Mouse (Mus musculus): Measurements from ENCODE around the gene Tent4a. TPM values are rescaled to one million over a fixed set of nuclear protein-coding genes. Genes with fewer than 3 reads are reported as not detected.

Gene Tent4a
- polyA plus RNA-seq, 1 experiment from 2014 or later: 5.0 TPM

DNA sequence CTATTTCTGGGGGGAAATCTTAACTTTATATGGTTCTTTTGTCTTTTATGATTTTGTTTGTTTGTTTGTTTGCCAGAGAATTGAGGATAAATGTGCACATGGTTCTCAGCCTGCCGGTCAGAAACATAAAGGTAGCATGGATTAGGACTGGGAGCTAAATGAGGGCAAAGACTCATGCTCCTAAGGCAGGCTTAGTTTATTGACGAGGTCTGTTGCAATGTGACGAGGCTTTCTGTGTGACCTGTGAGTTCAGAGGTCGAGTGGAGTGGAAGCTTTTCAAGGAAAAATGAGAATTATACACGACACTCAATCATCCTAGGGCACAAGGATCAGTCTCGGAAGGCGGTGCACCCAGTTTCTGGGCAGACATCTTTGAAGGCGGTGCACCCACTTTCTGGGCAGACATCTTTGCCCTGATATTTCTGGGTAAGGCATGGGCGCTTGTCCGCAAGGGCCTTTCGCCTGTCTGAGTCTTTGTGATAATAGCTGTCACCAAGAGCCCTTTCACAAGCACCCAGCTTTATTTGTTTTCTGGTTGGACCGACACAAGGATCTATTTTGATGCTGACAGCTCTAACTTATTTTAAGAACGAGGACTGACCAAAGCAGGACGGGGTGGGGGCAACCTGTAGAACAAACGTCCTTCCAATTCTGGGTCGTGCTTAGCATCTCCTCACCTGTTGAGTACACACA, 13.2 kb upstream of the Tent4a start:
- TF ChIP-seq CTCF (IDR thresholded peaks at IDR 0.05; ENCODE audit: low read depth): no peak
- ATAC-seq (replicated peaks; ENCODE audit: low FRiP score, low read depth): no peak

GRCm38 (mm10) chr13:69545019-69545418, 10.6 kb upstream of the Tent4a start:
- Histone ChIP-seq H3K9ac (ENCODE audit: low read depth, low read length) (no peak overlapping the region), H3K9me3 (replicated peaks; ENCODE audit: low read length) (no peaks in the 10 kb centered on the region), H3K27me3 (ENCODE audit: insufficient read depth, low read length) (no peaks in the 10 kb centered on the region), H3K4me3 (replicated peaks; ENCODE audit: low read depth, low read length) (no peak overlapping the region), H3K36me3 (ENCODE audit: insufficient read depth, low read length) (no peaks in the 10 kb centered on the region), H3K4me1 (replicated peaks; ENCODE audit: insufficient read depth, low read length) (peaks cover 20% of the 10 kb centered on the region), H3K4me2 (ENCODE audit: low read length) (no peak overlapping the region), H3K27ac (no peak overlapping the region)
- no peak for ATAC-seq (replicated peaks; ENCODE audit: low FRiP score, low read depth)
- peak; percentile 70 for DNase-seq (ENCODE audit: low spot score)
- TF ChIP-seq CTCF (IDR thresholded peaks at IDR 0.05; ENCODE audit: low read depth): peak; percentile 66
- 33% methylated on average over 3 of the region's 3 CpGs for WGBS

More for the DNA sequence above, 13.2 kb upstream of the Tent4a start:
- 73% methylated on average over 16 of the region's 16 CpGs for WGBS
- Histone ChIP-seq H3K4me3 (replicated peaks; ENCODE audit: low read depth, low read length) (no peak overlapping the region), H3K4me2 (ENCODE audit: low read length) (no peak overlapping the region), H3K27me3 (ENCODE audit: insufficient read depth, low read length) (no peaks in the 10 kb centered on the region), H3K9me3 (replicated peaks; ENCODE audit: low read length) (no peaks in the 10 kb centered on the region), H3K36me3 (ENCODE audit: insufficient read depth, low read length) (no peaks in the 10 kb centered on the region), H3K9ac (ENCODE audit: low read depth, low read length) (no peak overlapping the region), H3K27ac (no peak overlapping the region), H3K4me1 (replicated peaks; ENCODE audit: insufficient read depth, low read length) (peaks cover 5% of the 10 kb centered on the region; the same call in 1 of the 2 replicates)
- DNase-seq (ENCODE audit: low spot score): no peak

- no peak for DNase-seq (ENCODE audit: low spot score)
- no peak for TF ChIP-seq CTCF (IDR thresholded peaks at IDR 0.05; ENCODE audit: low read depth)
- no peak overlapping the region for H3K27ac ChIP-seq
Observed at GRCm38 (mm10) chr13:69543595-69543994, 9.2 kb upstream of the Tent4a start.

DNA sequence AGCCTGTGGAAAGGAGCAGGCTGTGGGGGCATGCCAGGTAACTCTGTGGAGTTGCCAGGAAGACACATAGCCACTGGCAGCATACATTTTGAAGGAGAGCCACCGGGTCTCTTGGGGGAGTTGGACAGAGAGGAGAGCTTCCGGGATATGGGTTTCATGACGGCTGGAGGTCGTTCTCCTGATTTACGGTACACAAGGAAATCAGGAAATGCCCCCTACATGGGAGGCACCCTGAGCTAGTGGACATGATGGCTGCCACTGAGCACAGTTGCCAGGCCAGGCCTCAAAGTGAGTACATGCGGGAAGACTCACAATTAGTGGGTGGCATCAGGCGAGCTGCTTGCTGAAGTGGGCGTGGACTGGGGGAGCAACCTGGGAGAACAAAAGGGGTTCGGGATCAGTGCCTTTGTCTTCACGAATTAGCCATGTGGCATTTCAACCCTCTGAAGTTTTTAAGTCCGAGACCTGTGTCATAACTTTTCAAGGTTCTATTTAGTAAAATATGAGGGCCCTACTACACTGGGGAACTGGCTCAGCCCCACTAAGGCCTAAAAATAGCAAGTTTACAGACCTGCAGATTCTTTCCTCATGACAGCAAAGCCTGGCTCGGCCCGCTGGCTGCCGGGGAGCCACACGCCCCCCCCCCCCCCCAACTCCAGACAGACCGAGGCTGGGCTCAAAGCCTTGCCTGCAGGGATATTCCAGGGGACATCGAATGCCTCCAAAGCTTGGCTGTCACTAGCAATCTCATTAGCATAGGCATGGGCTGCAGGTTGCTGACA, 8.3 kb upstream of the Tent4a start:
- no peaks in the 10 kb centered on the region for H3K27me3 ChIP-seq (ENCODE audit: insufficient read depth, low read length)
- DNase-seq (ENCODE audit: low spot score) (no peak), ATAC-seq (replicated peaks; ENCODE audit: low FRiP score, low read depth) (no peak)
- peaks cover 20% of the 10 kb centered on the region for H3K4me1 ChIP-seq (replicated peaks; ENCODE audit: insufficient read depth, low read length)
- H3K36me3 ChIP-seq (ENCODE audit: insufficient read depth, low read length): no peaks in the 10 kb centered on the region
- H3K27ac ChIP-seq: no peak overlapping the region
- H3K9me3 ChIP-seq (replicated peaks; ENCODE audit: low read length): no peaks in the 10 kb centered on the region
- no peak overlapping the region for H3K9ac ChIP-seq (ENCODE audit: low read depth, low read length)
- no peak overlapping the region for H3K4me3 ChIP-seq (replicated peaks; ENCODE audit: low read depth, low read length)
- WGBS: 34% methylated on average over 17 of the region's 17 CpGs
- no peak overlapping the region; the same call in 1 of the 2 replicates for H3K4me2 ChIP-seq (ENCODE audit: low read length)
- TF ChIP-seq CTCF (IDR thresholded peaks at IDR 0.05; ENCODE audit: low read depth): no peak

More at GRCm38 (mm10) chr13:69543595-69543994, 9.2 kb upstream of the Tent4a start:
- ATAC-seq (replicated peaks; ENCODE audit: low FRiP score, low read depth): no peak; the same call in 1 of the 2 replicates
- 44% methylated on average over 12 of the region's 12 CpGs for WGBS
- H3K36me3 ChIP-seq (ENCODE audit: insufficient read depth, low read length): no peaks in the 10 kb centered on the region
- H3K4me1 ChIP-seq (replicated peaks; ENCODE audit: insufficient read depth, low read length): peaks cover 20% of the 10 kb centered on the region
- H3K9ac ChIP-seq (ENCODE audit: low read depth, low read length): no peak overlapping the region
- H3K4me2 ChIP-seq (ENCODE audit: low read length): peak overlapping the region; percentile 37
- H3K27me3 ChIP-seq (ENCODE audit: insufficient read depth, low read length): no peaks in the 10 kb centered on the region
- no peaks in the 10 kb centered on the region for H3K9me3 ChIP-seq (replicated peaks; ENCODE audit: low read length)
- no peak overlapping the region for H3K4me3 ChIP-seq (replicated peaks; ENCODE audit: low read depth, low read length)

GRCm38 (mm10) chr13:69541776-69542175, 7.4 kb upstream of the Tent4a start:
- ATAC-seq (replicated peaks; ENCODE audit: low FRiP score, low read depth) (no peak), DNase-seq (ENCODE audit: low spot score) (peak; percentile 62)
- no peak overlapping the region for H3K9ac ChIP-seq (ENCODE audit: low read depth, low read length)
- no peak for TF ChIP-seq CTCF (IDR thresholded peaks at IDR 0.05; ENCODE audit: low read depth)
- peaks cover 20% of the 10 kb centered on the region for H3K4me1 ChIP-seq (replicated peaks; ENCODE audit: insufficient read depth, low read length)
- no peaks in the 10 kb centered on the region for H3K9me3 ChIP-seq (replicated peaks; ENCODE audit: low read length)
- no peaks in the 10 kb centered on the region for H3K36me3 ChIP-seq (ENCODE audit: insufficient read depth, low read length)
- H3K4me2 ChIP-seq (ENCODE audit: low read length): no peak overlapping the region
- no peaks in the 10 kb centered on the region for H3K27me3 ChIP-seq (ENCODE audit: insufficient read depth, low read length)
- 0 out of 2 replicates have a peak overlapping the region, but pooled peaks have one; percentile 19 for H3K27ac ChIP-seq
- WGBS: 48% methylated on average over 10 of the region's 10 CpGs
- no peak overlapping the region for H3K4me3 ChIP-seq (replicated peaks; ENCODE audit: low read depth, low read length)

- 45% methylated on average over 6 of the region's 6 CpGs for WGBS
- H3K9me3 ChIP-seq (replicated peaks; ENCODE audit: low read length): no peaks in the 10 kb centered on the region
- peaks cover 20% of the 10 kb centered on the region for H3K4me1 ChIP-seq (replicated peaks; ENCODE audit: insufficient read depth, low read length)
- no peak for DNase-seq (ENCODE audit: low spot score)
- H3K9ac ChIP-seq (ENCODE audit: low read depth, low read length): no peak overlapping the region
- no peak for TF ChIP-seq CTCF (IDR thresholded peaks at IDR 0.05; ENCODE audit: low read depth)
- H3K27ac ChIP-seq: no peak overlapping the region
- no peak overlapping the region for H3K4me3 ChIP-seq (replicated peaks; ENCODE audit: low read depth, low read length)
- no peaks in the 10 kb centered on the region for H3K27me3 ChIP-seq (ENCODE audit: insufficient read depth, low read length)
- H3K4me2 ChIP-seq (ENCODE audit: low read length): no peak overlapping the region
- H3K36me3 ChIP-seq (ENCODE audit: insufficient read depth, low read length): no peaks in the 10 kb centered on the region
- ATAC-seq (replicated peaks; ENCODE audit: low FRiP score, low read depth): no peak
Observed at GRCm38 (mm10) chr13:69541209-69541608, 6.8 kb upstream of the Tent4a start.

Data from kidney, postnatal 0 days (tissue).